Mouse (Mus musculus): ENCODE results near the gene Gapt. TPM values are rescaled to one million over a fixed set of nuclear protein-coding genes. Genes with fewer than 3 reads are reported as not detected.
A peak's percentile ranks its signal among the peaks of the same experiment; 100 is the strongest.

Gapt gene
- polyA plus RNA-seq, 1 experiment from 2014 or later, result 0.49 TPM

GRCm38 (mm10) chr13:110395916-110396685 is 39.1 kb upstream of the Gapt start:
- Histone ChIP-seq H3K9me3 (ENCODE audit: control insufficient read depth, low read length) (0 out of 2 replicates have a peak, but pooled peaks cover 3% of the 10 kb centered on the region), H3K4me2 (ENCODE audit: low read length) (peak overlapping the region; percentile 65), H3K27ac (ENCODE audit: low read depth) (no peak overlapping the region; the same call in 1 of the 2 replicates), H3K4me1 (replicated peaks; ENCODE audit: control insufficient read depth, insufficient read depth, low read length) (no peaks in the 10 kb centered on the region; the same call in none of the 2 replicates), H3K9ac (ENCODE audit: low read length) (peak overlapping the region; percentile 81), H3K27me3 (replicated peaks; ENCODE audit: control insufficient read depth, insufficient read depth, low read length) (no peaks in the 10 kb centered on the region), H3K36me3 (ENCODE audit: control insufficient read depth, insufficient read depth, low read length) (peaks cover 44% of the 10 kb centered on the region), H3K4me3 (ENCODE audit: low read depth, low read length) (peak overlapping the region; percentile 73)
- ATAC-seq (replicated peaks; ENCODE audit: low FRiP score, low TSS enrichment, low read depth), result no peak
- WGBS, result 3% methylated on average over 21 of the region's 21 CpGs
- no peak for DNase-seq (ENCODE audit: low spot score)

GRCm38 (mm10) chr13:110395179-110395794 is 38.3 kb upstream of the Gapt start:
- no peaks in the 10 kb centered on the region for H3K27me3 ChIP-seq (replicated peaks; ENCODE audit: control insufficient read depth, insufficient read depth, low read length)
- peaks cover 36% of the 10 kb centered on the region for H3K36me3 ChIP-seq (ENCODE audit: control insufficient read depth, insufficient read depth, low read length)
- no peaks in the 10 kb centered on the region; the same call in none of the 2 replicates for H3K4me1 ChIP-seq (replicated peaks; ENCODE audit: control insufficient read depth, insufficient read depth, low read length)
- H3K27ac ChIP-seq (ENCODE audit: low read depth), result peak overlapping the region; percentile 25; the same call in 1 of the 2 replicates
- 0% methylated on average over 27 of the region's 41 CpGs for WGBS
- H3K9ac ChIP-seq (ENCODE audit: low read length), result peak overlapping the region; percentile 81
- peak overlapping the region; percentile 73 for H3K4me3 ChIP-seq (ENCODE audit: low read depth, low read length)
- ATAC-seq (replicated peaks; ENCODE audit: low FRiP score, low TSS enrichment, low read depth), result peak; percentile 36
- H3K9me3 ChIP-seq (ENCODE audit: control insufficient read depth, low read length), result 0 out of 2 replicates have a peak, but pooled peaks cover 3% of the 10 kb centered on the region
- peak overlapping the region; percentile 65 for H3K4me2 ChIP-seq (ENCODE audit: low read length)
- no peak for DNase-seq (ENCODE audit: low spot score)

- H3K27me3 ChIP-seq (replicated peaks; ENCODE audit: control insufficient read depth, insufficient read depth, low read length), result no peaks in the 10 kb centered on the region
- peaks cover 3% of the 10 kb centered on the region; the same call in 1 of the 2 replicates for H3K9me3 ChIP-seq (ENCODE audit: control insufficient read depth, low read length)
- H3K36me3 ChIP-seq (ENCODE audit: control insufficient read depth, insufficient read depth, low read length), result peaks cover 28% of the 10 kb centered on the region
- peak within 1 kb of the TSS; percentile 65 for H3K4me2 ChIP-seq (ENCODE audit: low read length)
- no peaks in the 10 kb centered on the region; the same call in none of the 2 replicates for H3K4me1 ChIP-seq (replicated peaks; ENCODE audit: control insufficient read depth, insufficient read depth, low read length)
- H3K4me3 ChIP-seq (ENCODE audit: low read depth, low read length), result peak within 1 kb of the TSS; percentile 73
- ATAC-seq (replicated peaks; ENCODE audit: low FRiP score, low TSS enrichment, low read depth), result peak; percentile 93
- peak within 1 kb of the TSS; percentile 81 for H3K9ac ChIP-seq (ENCODE audit: low read length)
- DNase-seq (ENCODE audit: low spot score), result peak; percentile 100
- WGBS, result under 1% methylated on average over 68 of the region's 71 CpGs
- H3K27ac ChIP-seq (ENCODE audit: low read depth), result peak within 1 kb of the TSS; percentile 25
Observed at GRCm38 (mm10) chr13:110394291-110395178, 37.5 kb upstream of the Gapt start, which contains the start of gene Plk2. Gene Plk2 (plus strand): TSS chr13:110395046.

- 36% methylated on average over 3 of the region's 3 CpGs for WGBS
- Histone ChIP-seq H3K27ac (ENCODE audit: low read depth) (no peak overlapping the region), H3K36me3 (ENCODE audit: control insufficient read depth, insufficient read depth, low read length) (peaks cover 9% of the 10 kb centered on the region), H3K4me1 (replicated peaks; ENCODE audit: control insufficient read depth, insufficient read depth, low read length) (no peaks in the 10 kb centered on the region; the same call in none of the 2 replicates), H3K4me3 (ENCODE audit: low read depth, low read length) (no peak overlapping the region), H3K9me3 (ENCODE audit: control insufficient read depth, low read length) (no peaks in the 10 kb centered on the region; the same call in none of the 2 replicates), H3K9ac (ENCODE audit: low read length) (no peak overlapping the region), H3K27me3 (replicated peaks; ENCODE audit: control insufficient read depth, insufficient read depth, low read length) (no peaks in the 10 kb centered on the region), H3K4me2 (ENCODE audit: low read length) (no peak overlapping the region)
- DNase-seq (ENCODE audit: low spot score) (no peak), ATAC-seq (replicated peaks; ENCODE audit: low FRiP score, low TSS enrichment, low read depth) (no peak)
Observed at GRCm38 (mm10) chr13:110392631-110393030, 35.6 kb upstream of the Gapt start.

GRCm38 (mm10) chr13:110392210-110392609 is 35.2 kb upstream of the Gapt start:
- WGBS, result 20% methylated on average over 8 of the region's 8 CpGs
- DNase-seq (ENCODE audit: low spot score) (peak; percentile 82), ATAC-seq (replicated peaks; ENCODE audit: low FRiP score, low TSS enrichment, low read depth) (no peak)
- no peaks in the 10 kb centered on the region for H3K27me3 ChIP-seq (replicated peaks; ENCODE audit: control insufficient read depth, insufficient read depth, low read length)
- peaks cover 5% of the 10 kb centered on the region for H3K36me3 ChIP-seq (ENCODE audit: control insufficient read depth, insufficient read depth, low read length)
- H3K9me3 ChIP-seq (ENCODE audit: control insufficient read depth, low read length), result no peaks in the 10 kb centered on the region; the same call in none of the 2 replicates
- no peak overlapping the region for H3K9ac ChIP-seq (ENCODE audit: low read length)
- H3K4me1 ChIP-seq (replicated peaks; ENCODE audit: control insufficient read depth, insufficient read depth, low read length), result no peaks in the 10 kb centered on the region; the same call in 1 of the 2 replicates
- H3K27ac ChIP-seq (ENCODE audit: low read depth), result no peak overlapping the region
- no peak overlapping the region for H3K4me2 ChIP-seq (ENCODE audit: low read length)
- H3K4me3 ChIP-seq (ENCODE audit: low read depth, low read length), result no peak overlapping the region

GRCm38 (mm10) chr13:110384514-110384913 is 27.5 kb upstream of the Gapt start:
- no peak for DNase-seq (ENCODE audit: low spot score)
- no peak for ATAC-seq (replicated peaks; ENCODE audit: low FRiP score, low TSS enrichment, low read depth)
- Histone ChIP-seq H3K4me1 (replicated peaks; ENCODE audit: control insufficient read depth, insufficient read depth, low read length) (no peaks in the 10 kb centered on the region), H3K36me3 (ENCODE audit: control insufficient read depth, insufficient read depth, low read length) (no peaks in the 10 kb centered on the region), H3K27ac (ENCODE audit: low read depth) (no peak overlapping the region), H3K9ac (ENCODE audit: low read length) (no peak overlapping the region), H3K27me3 (replicated peaks; ENCODE audit: control insufficient read depth, insufficient read depth, low read length) (no peaks in the 10 kb centered on the region), H3K4me3 (ENCODE audit: low read depth, low read length) (no peak overlapping the region), H3K9me3 (ENCODE audit: control insufficient read depth, low read length) (no peaks in the 10 kb centered on the region; the same call in none of the 2 replicates), H3K4me2 (ENCODE audit: low read length) (no peak overlapping the region)
- WGBS, result 74% methylated on average over 6 of the region's 6 CpGs

GRCm38 (mm10) chr13:110382447-110382901 is 25.5 kb upstream of the Gapt start:
- Histone ChIP-seq H3K27me3 (replicated peaks; ENCODE audit: control insufficient read depth, insufficient read depth, low read length) (no peaks in the 10 kb centered on the region), H3K4me2 (ENCODE audit: low read length) (no peak overlapping the region), H3K36me3 (ENCODE audit: control insufficient read depth, insufficient read depth, low read length) (no peaks in the 10 kb centered on the region), H3K27ac (ENCODE audit: low read depth) (no peak overlapping the region), H3K4me1 (replicated peaks; ENCODE audit: control insufficient read depth, insufficient read depth, low read length) (no peaks in the 10 kb centered on the region), H3K4me3 (ENCODE audit: low read depth, low read length) (no peak overlapping the region), H3K9me3 (ENCODE audit: control insufficient read depth, low read length) (no peaks in the 10 kb centered on the region), H3K9ac (ENCODE audit: low read length) (no peak overlapping the region)
- DNase-seq (ENCODE audit: low spot score), result peak; percentile 74
- ATAC-seq (replicated peaks; ENCODE audit: low FRiP score, low TSS enrichment, low read depth), result peak; percentile 43
- WGBS, result 19% methylated on average over 5 of the region's 5 CpGs

- Histone ChIP-seq H3K9ac (ENCODE audit: low read length) (no peak overlapping the region), H3K4me2 (ENCODE audit: low read length) (no peak overlapping the region), H3K27me3 (replicated peaks; ENCODE audit: control insufficient read depth, insufficient read depth, low read length) (no peaks in the 10 kb centered on the region), H3K36me3 (ENCODE audit: control insufficient read depth, insufficient read depth, low read length) (no peaks in the 10 kb centered on the region), H3K4me1 (replicated peaks; ENCODE audit: control insufficient read depth, insufficient read depth, low read length) (no peaks in the 10 kb centered on the region), H3K27ac (ENCODE audit: low read depth) (no peak overlapping the region), H3K9me3 (ENCODE audit: control insufficient read depth, low read length) (no peaks in the 10 kb centered on the region), H3K4me3 (ENCODE audit: low read depth, low read length) (no peak overlapping the region)
- ATAC-seq (replicated peaks; ENCODE audit: low FRiP score, low TSS enrichment, low read depth) (no peak), DNase-seq (ENCODE audit: low spot score) (no peak)
- 89% methylated on average over 1 of the region's 1 CpGs for WGBS
Observed at GRCm38 (mm10) chr13:110369673-110370072, 12.7 kb upstream of the Gapt start.
